Mouse (Mus musculus) heart, embryonic 14.5 days (tissue): ENCODE results near the gene Tm6sf1. TPM values are rescaled to one million over a fixed set of nuclear protein-coding genes. Genes with fewer than 3 reads are reported as not detected.

Experiments
- ATAC-seq: fragments of 200-750 bp; cut with Nextera tagmentation; 2 replicates; pipeline ENCODE4 v1.8.0; 2017; ENCODE audit warnings: low read depth, moderate TSS enrichment; ENCODE audit not compliant: insufficient number of reproducible peaks, insufficient read depth, low FRiP score
- H3K27ac ChIP-seq, 2 experiments: fragments of 200-500 bp in 1 of 2; fragments of 300-500 bp in 1 of 2; sonication (generic) in 1 of 2; replicated peaks in 1 of 2; 2 replicates each; pipeline ENCODE4 v1.5.1; 2012 to 2014; ENCODE audit warnings: low read depth in 2 of 2, low read length in 2 of 2, control low read depth in 1 of 2, mild to moderate bottlenecking in 1 of 2, mixed read lengths in 1 of 2; ENCODE audit not compliant: control insufficient read depth in 1 of 2, insufficient read depth in 1 of 2
- H3K27me3 ChIP-seq: fragments of 300-500 bp; sonication (generic); 2 replicates; pipeline ENCODE4 v1.6.1; 2014; ENCODE audit warnings: mild to moderate bottlenecking, low read length, control low read depth; ENCODE audit not compliant: control insufficient read depth, insufficient read depth
- H3K36me3 ChIP-seq: fragments of 300-500 bp; sonication (generic); 2 replicates; pipeline ENCODE4 v1.6.1; 2014; ENCODE audit warnings: mild to moderate bottlenecking, control low read depth, low read length, mixed read lengths; ENCODE audit not compliant: control insufficient read depth, insufficient read depth
- H3K4me1 ChIP-seq, 2 experiments: fragments of 200-500 bp in 1 of 2; fragments of 300-500 bp in 1 of 2; sonication (generic) in 1 of 2; 2 replicates each; pipeline ENCODE4 v1.6.1; 2012 to 2014; ENCODE audit warnings: low read length in 2 of 2, control low read depth in 1 of 2, mixed read lengths in 1 of 2; ENCODE audit not compliant: control insufficient read depth in 2 of 2, insufficient read depth in 2 of 2
- H3K4me2 ChIP-seq: fragments of 300-500 bp; sonication (generic); 2 replicates; pipeline ENCODE4 v1.6.1; 2014; ENCODE audit warnings: mild to moderate bottlenecking, low read length
- H3K4me3 ChIP-seq, 2 experiments: fragments of 200-500 bp in 1 of 2; fragments of 300-500 bp in 1 of 2; sonication (generic) in 1 of 2; 2 replicates each; pipeline ENCODE4 v1.5.1; 2012 to 2014; ENCODE audit warnings: low read length in 2 of 2, mild to moderate bottlenecking in 2 of 2, control low read depth in 1 of 2, low read depth in 1 of 2, moderate library complexity in 1 of 2; ENCODE audit not compliant: control insufficient read depth in 1 of 2, insufficient read depth in 1 of 2
- H3K9ac ChIP-seq: fragments of 300-500 bp; sonication (generic); 2 replicates; pipeline ENCODE4 v1.6.1; 2014; ENCODE audit warnings: mild to moderate bottlenecking, low read length
- H3K9me3 ChIP-seq: fragments of 300-500 bp; sonication (generic); 2 replicates; pipeline ENCODE4 v1.6.1; 2016; ENCODE audit warnings: low read length, control low read depth; ENCODE audit not compliant: control insufficient read depth
- WGBS: fragments of 180-500 bp; shearing (Covaris S2); extraction: QIAGEN DNeasy Blood & Tissue Kit; methylation state at CpG from one replicate; pipeline ENCODE4 v1.1.7; 2014; 5-methylcytosine and 5-hydroxymethylcytosine counted together
- polyA plus RNA-seq: library from polyadenylated mRNA; unstranded; fragments of >200 nt; fragmentation: Nextera tagmentation; extraction: Ambion mirVana; gene quantifications from 2 replicates; pipeline ENCODE4 v1.2.1, GENCODE M21; 2014

The Tm6sf1 gene
- polyA plus RNA-seq, 1 experiment from 2014 or later: 33.7 TPM

DNA sequence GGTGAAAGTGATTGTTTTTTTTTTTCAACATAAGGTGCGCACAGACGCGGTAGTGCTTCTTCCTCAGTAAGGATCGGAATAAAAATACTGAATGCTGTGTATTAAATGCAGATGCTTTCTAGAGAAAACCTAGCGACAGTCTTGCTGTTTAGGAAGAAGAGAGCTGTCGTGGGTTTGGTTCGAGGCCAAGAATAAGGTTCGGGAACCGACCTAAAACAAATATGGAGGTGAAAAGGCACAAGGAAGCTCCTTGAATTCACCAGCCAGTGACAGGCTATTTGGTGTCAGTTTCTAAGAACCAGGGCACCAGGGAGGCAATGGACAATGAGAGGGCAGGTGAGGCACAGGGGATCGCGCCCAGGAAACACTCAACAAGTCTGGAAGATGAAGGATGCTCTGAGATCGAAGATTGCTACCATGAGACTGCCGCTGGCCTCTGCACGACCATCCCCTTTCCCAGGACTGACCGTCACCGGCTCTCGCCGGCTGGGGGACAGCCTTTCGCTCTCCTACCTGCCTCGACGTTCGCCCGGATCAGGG lies 74.3 kb downstream of the Tm6sf1 start:
- Histone ChIP-seq H3K27ac (peak overlapping the region; percentile 1 to 75; a peak in 3 of 4 replicates), H3K36me3 (no peaks in the 10 kb centered on the region), H3K9me3 (no peaks in the 10 kb centered on the region), H3K9ac (peak overlapping the region; percentile 80), H3K4me2 (peak overlapping the region; percentile 88), H3K4me1 (peaks cover 3 to 16% of the 10 kb centered on the region in 2 experiments; a peak in 3 of 4 replicates), H3K4me3 (peak overlapping the region; percentile 87 to 96), H3K27me3 (peaks cover 6% of the 10 kb centered on the region; the same call in 1 of the 2 replicates)
- 10% methylated on average over 23 of the region's 23 CpGs for WGBS
- peak; percentile 28 for ATAC-seq

DNA sequence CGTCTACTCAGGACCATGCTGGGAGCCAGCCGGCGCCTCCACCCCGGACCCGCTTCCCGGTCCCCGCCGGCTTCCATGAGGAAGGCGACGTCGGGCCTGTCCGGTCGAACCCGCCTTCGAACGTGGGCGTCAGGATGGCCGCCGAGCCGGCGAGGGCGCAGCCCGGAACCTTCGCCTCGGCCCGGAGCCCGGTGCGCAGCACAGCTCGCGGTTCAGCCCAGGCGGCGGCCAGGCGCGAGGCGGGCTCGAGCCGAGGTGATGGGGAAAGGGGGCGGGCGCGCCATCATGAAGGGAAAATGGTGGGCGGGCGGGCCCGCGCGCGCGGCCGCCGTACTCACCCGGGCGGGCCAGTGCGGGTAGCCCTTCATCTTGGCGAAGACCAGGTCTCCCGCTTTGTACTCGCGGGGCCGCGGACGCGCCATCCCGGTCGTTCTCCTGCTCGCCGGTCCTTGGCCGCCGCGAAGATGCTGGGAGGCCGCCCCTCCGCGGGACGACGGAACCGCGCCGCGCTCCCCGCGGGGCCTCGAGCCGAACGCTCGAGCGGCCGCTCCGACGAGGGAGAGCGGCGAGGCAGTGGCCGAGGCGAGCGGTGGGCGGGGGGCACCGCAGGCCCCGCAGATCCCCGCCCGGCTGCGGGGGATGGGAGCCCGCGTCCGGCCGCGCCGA lies 74.9 kb downstream of the Tm6sf1 start:
- peak overlapping the region; percentile 67 to 75 for H3K27ac ChIP-seq
- H3K9me3 ChIP-seq: no peaks in the 10 kb centered on the region
- under 1% methylated on average over 86 of the region's 103 CpGs for WGBS
- H3K4me1 ChIP-seq: peaks cover 3 to 11% of the 10 kb centered on the region in 2 experiments; a peak in 3 of 4 replicates
- peak overlapping the region; percentile 87 to 96 for H3K4me3 ChIP-seq
- H3K36me3 ChIP-seq: no peaks in the 10 kb centered on the region
- peak; percentile 68 for ATAC-seq
- peak overlapping the region; percentile 80 for H3K9ac ChIP-seq
- H3K4me2 ChIP-seq: peak overlapping the region; percentile 88
- H3K27me3 ChIP-seq: peaks cover 6% of the 10 kb centered on the region; the same call in 1 of the 2 replicates

Other genes with a start within 250 kb of the Tm6sf1 start
- gene Homer2, start 151.5 kb upstream of the Tm6sf1 start, polyA plus RNA-seq: 80.4 and 84.1 TPM in 2 replicates
- 75.8 and 86.9 TPM in 2 replicates for gene Ramac, start 96.1 kb upstream of the Tm6sf1 start, polyA plus RNA-seq
- gene 3110040N11Rik, start 69.5 kb upstream of the Tm6sf1 start, polyA plus RNA-seq: 33.9 and 40.5 TPM in 2 replicates
- 126 and 130 TPM in 2 replicates for gene Btbd1, start 29.6 kb upstream of the Tm6sf1 start, polyA plus RNA-seq
- gene Gm10160, start 3.2 kb upstream of the Tm6sf1 start, polyA plus RNA-seq: not detected in 2 replicates
- gene Hdgfl3, start 75.5 kb downstream of the Tm6sf1 start, polyA plus RNA-seq: 15.6 and 16.0 TPM in 2 replicates
- gene Bnc1, start 133.3 kb downstream of the Tm6sf1 start, polyA plus RNA-seq: 4.8 and 6.3 TPM in 2 replicates